Mouse (Mus musculus) cerebellum, postnatal 14 days (tissue): ENCODE results near the gene Tdrd5.
"Not testable (repeated sequence)": the region's sequence is repeated elsewhere in the genome, so short reads cannot be mapped to it uniquely, and the experiment has no call there.

Experiments used
- DNase-seq, 2 experiments: peaks; one replicate each; pipeline ENCODE4 v3.0.0; 2021; ENCODE audit warnings: mixed read lengths in 2 of 2

The Tdrd5 gene

GRCm38 (mm10) chr1:156302911-156303749, at the start of gene Tdrd5:
Gene Tdrd5 (minus strand): TSS chr1:156303664.
- peak; percentile 51 to 65 for DNase-seq

- no peak for DNase-seq
These were observed 49.0 kb upstream of the Tdrd5 start for GRCm38 (mm10) chr1:156352466-156352865.

GRCm38 (mm10) chr1:156350441-156350840, 47.0 kb upstream of the Tdrd5 start:
- DNase-seq, result no peak

GRCm38 (mm10) chr1:156349031-156349430, 45.6 kb upstream of the Tdrd5 start:
- DNase-seq, result no peak

GRCm38 (mm10) chr1:156345633-156346032, 42.2 kb upstream of the Tdrd5 start:
- DNase-seq, result no peak

- DNase-seq, result no peak
These were observed 41.0 kb upstream of the Tdrd5 start for GRCm38 (mm10) chr1:156344433-156344832.

- no peak for DNase-seq
These were observed 37.4 kb upstream of the Tdrd5 start for GRCm38 (mm10) chr1:156340847-156341246.

GRCm38 (mm10) chr1:156323126-156323525, 19.7 kb upstream of the Tdrd5 start:
- no peak for DNase-seq

GRCm38 (mm10) chr1:156310630-156311029, 7.2 kb upstream of the Tdrd5 start, which contains the start of gene Nphs2:
Gene Nphs2 (plus strand): TSS chr1:156310727.
- peak in 1 of 2 experiments; percentile 2 for DNase-seq

GRCm38 (mm10) chr1:156308595-156308994, 5.1 kb upstream of the Tdrd5 start:
- no peak for DNase-seq

GRCm38 (mm10) chr1:156290016-156290415, 13.4 kb downstream of the Tdrd5 start:
- DNase-seq, result no peak

GRCm38 (mm10) chr1:156289222-156289587, 14.3 kb downstream of the Tdrd5 start:
- not testable (repeated sequence) for DNase-seq

GRCm38 (mm10) chr1:156288556-156289221, 14.8 kb downstream of the Tdrd5 start:
- no peak for DNase-seq

- no peak for DNase-seq
These were observed 17.9 kb downstream of the Tdrd5 start for GRCm38 (mm10) chr1:156285541-156285896.

- DNase-seq, result no peak
These were observed 18.5 kb downstream of the Tdrd5 start for GRCm38 (mm10) chr1:156284851-156285540.

GRCm38 (mm10) chr1:156284207-156284606, 19.3 kb downstream of the Tdrd5 start:
- no peak for DNase-seq

- no peak for DNase-seq
These were observed 23.3 kb downstream of the Tdrd5 start for GRCm38 (mm10) chr1:156280131-156280530.

- DNase-seq, result no peak
These were observed 29.8 kb downstream of the Tdrd5 start for GRCm38 (mm10) chr1:156273647-156274046.

GRCm38 (mm10) chr1:156271654-156272053, 31.8 kb downstream of the Tdrd5 start:
- no peak for DNase-seq

GRCm38 (mm10) chr1:156270471-156270870, 33.0 kb downstream of the Tdrd5 start:
- no peak for DNase-seq

- DNase-seq, result not testable (repeated sequence)
These were observed 34.9 kb downstream of the Tdrd5 start for GRCm38 (mm10) chr1:156268546-156268945.

GRCm38 (mm10) chr1:156263946-156264345, 39.5 kb downstream of the Tdrd5 start:
- no peak for DNase-seq

- peak; percentile 77 to 82 for DNase-seq
These were observed 40.1 kb downstream of the Tdrd5 start for GRCm38 (mm10) chr1:156263352-156263751.

GRCm38 (mm10) chr1:156254866-156255265, 48.6 kb downstream of the Tdrd5 start:
- DNase-seq, result no peak
